Mouse (Mus musculus): ENCODE data around the gene Cc2d1a.

The Cc2d1a gene

DNA sequence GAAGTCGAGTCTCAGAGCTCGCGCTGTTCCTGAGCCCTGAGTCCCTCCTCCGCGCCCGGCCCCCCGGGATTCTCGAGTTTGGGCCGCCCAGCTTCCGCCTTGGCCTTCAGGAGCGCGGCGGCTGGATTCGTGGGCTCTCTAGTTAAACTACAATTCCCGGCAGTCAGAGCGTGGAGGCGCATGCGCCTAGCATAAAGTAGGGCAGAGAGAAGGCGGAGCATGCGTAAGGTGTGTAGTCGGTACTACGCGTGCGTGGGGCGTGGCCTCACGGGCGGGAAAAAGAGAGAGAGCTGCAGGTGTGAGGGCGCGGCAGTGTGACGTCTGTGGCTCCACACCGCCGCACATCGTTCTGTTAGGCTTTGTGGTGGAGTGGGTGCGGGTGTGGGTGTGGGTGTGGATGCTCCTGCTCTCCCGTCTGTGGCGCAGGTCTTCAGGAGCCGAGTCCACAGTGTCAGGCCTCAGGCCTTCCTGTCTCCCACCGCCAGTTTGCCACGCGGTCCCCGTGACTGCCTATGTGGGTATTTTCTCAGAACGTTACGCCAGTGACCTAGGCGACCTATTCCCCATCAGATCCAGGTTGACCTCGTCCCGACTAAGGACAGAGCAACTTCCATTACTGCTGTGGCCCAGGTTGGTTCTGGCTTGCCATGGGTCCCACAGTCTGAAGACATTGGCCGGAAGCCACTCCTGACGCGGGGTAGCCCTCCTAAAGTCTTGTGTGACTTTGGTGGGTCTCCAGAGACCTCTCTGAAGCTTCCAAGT lies at the start of gene Cc2d1a, which contains the start of gene 4930432K21Rik:
Cc2d1a (minus strand) TSS at position 168 of the 762 bp plus-strand sequence.
4930432K21Rik (plus strand) TSS at position 257 of the 762 bp plus-strand sequence.
- peak; percentile 85 for DNase-seq (ENCODE audit: extremely low spot score, low spot score)

DNA sequence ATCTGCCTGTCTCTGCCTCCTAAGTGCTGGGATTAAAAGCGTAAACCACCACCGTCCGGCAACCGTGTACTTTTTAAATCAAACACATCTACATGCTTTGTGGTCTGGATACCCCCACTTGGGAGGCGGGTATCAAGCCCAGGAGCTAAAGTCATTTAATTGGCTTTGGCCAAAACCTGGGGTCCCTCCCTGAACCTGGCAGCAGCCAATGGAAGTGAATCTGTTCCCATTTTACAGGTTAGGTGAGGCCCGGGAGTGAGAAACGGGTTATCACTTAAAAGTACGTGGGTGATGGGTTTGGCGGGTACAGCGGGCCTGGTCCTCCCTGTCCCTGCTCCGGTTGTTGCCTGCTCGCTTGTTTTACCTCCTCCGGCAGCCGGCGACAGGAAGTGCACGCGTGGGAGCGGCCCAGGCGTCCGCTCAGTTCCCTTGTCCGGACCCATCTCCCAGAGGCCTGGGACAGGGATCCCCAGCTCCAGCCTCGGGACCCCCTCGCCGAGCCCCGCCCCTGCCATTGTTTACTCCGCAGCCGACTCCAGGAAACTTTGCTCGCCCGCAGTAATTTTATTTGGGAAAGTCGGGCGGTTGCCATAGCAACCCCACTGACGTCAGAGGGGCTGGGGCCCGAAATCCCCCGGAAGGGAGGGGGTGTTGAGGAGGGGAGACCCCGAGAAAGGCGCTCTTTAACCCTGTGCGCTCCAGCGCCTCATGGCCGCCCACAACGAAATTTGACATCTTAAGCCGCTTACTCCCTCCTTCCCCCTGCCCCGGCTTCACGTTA lies 49.6 kb upstream of the Cc2d1a start:
- peak; percentile 96 for DNase-seq (ENCODE audit: extremely low spot score, low spot score)

DNA sequence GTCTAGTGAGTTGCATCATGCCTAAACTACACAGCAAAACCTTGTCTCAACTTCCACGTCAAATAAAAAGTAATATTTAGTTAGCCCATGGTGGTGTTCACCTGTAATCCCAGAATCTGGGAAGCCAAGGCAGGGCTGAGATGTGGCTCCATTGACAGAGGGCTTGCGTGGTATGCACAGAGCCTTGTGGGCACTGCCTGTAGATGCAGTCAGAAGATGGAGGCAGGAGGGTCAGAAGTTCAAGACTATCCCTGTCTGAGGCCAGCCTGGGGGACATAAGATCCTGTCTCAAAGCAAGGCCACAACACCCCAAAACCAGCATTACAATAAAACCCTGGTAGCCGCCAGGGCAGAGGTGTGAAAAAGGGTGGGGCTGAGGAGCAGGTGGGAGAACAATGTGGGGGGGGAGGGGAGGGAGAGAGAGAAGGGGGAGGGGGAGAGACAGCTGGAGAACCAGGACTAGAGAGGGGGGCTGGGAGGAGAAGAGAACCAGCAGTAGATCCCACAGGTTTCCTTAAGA lies 46.5 kb upstream of the Cc2d1a start:
- no peak for DNase-seq (ENCODE audit: extremely low spot score, low spot score)

DNA sequence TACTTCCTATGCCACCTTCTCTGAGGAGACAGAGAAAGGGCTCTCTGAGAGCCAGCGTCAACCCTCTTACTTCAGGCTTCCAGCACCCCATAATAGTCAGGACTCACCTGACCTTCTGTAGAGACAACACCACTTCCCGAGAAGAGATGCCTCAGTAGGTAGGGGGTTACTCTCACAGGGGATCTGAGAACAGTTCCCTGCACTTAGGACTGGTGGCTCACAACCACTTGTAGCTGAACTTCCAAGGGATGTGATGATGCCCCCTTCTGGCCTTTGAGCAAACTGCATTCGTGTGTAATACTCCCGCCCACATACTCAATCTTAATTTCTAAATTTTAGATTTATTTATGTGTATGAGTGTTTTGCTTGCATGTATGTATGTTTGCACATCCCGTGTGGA lies 45.8 kb upstream of the Cc2d1a start:
- DNase-seq (ENCODE audit: extremely low spot score, low spot score): no peak

DNA sequence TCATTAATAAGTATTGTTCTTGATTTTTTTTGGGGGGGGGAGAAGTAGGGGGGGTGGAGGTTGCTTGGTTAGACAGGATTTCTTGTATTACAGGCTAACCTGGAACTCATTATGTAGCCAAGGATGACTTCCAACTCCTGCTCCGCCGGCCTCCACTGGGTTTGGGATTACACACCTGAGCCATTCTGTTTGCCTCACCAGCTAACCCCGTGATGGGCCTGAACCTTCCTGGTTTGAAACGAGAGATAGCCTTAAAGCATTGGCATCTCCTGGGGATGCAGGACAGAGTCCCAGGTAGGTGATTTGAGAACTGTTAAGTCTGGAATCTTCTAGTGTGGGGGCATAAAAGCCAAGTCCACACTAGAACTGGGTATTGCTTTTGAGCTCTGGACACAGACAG lies 45.4 kb upstream of the Cc2d1a start:
- no peak for DNase-seq (ENCODE audit: extremely low spot score, low spot score)

DNA sequence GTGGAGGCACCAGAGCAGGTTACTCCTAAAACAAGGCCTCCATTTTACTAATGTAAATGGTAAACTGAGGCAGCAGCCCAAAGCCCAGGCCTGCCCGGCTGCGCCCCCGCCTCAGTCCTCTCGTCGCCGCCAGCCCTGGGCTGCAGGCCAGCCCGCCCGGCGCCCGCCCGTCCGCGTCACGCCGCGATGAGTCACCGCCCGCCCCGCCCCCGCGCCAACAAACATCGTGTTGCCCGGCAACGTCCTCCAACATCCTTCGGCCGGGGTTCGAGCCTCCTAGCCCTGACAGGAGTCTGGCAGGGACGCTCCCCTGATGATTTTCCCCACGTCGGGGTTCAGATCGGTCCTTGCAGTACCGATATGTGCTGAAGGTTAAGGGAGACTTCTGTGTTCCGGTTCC lies 44.8 kb upstream of the Cc2d1a start:
- DNase-seq (ENCODE audit: extremely low spot score, low spot score): peak; percentile 78

DNA sequence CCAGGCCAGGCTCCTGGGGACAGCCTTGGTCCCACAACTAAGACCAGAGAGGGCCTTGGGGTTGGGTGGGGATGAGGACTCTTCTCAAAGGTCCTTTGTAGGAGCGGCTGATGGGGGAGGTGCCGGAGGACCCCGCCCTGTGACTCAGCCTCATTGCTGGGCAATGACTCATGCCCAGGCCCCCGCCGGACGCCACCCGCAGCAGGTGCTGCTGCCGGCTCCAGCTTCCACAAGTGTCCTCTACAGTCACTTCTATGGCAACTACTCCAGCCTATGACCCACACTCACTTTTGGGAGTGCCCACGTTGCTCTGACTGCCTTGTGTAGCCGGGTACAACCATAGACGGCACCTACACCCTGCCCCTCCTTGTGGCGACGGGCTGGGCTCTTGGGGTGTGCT lies 44.3 kb upstream of the Cc2d1a start:
- DNase-seq (ENCODE audit: extremely low spot score, low spot score): peak; percentile 30

DNA sequence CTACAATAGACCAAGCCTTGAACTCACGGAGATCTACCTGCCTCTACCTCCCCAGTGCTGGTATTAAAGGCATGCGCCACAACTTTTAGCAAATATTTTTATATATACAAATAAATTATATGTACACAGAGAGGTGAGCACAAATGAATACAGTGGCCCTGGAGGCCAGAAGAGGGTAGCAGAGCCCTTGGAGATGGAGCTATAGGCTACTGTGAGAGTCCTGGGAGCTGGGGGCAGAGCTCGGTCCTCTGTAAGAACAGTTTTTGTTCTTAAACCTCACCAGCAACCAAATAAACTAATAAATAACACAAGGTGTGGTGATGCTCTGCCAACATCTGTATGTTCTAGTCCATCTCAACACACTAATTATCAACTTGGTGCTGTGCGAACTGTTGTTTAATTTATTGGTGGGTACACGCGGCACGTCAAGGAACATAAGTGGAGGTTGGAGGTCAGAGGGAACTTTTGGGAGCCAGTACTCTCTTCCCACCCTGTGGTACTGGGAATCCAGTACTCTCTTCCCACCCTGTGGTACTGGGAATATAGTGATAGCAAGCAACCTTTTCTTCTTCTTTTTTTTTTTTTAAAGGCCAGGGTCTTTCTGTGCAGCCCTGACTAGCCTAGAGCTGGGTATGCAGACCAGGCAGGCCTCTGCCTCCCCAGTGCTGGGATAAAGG lies 42.6 kb upstream of the Cc2d1a start:
- no peak for DNase-seq (ENCODE audit: extremely low spot score, low spot score)

DNA sequence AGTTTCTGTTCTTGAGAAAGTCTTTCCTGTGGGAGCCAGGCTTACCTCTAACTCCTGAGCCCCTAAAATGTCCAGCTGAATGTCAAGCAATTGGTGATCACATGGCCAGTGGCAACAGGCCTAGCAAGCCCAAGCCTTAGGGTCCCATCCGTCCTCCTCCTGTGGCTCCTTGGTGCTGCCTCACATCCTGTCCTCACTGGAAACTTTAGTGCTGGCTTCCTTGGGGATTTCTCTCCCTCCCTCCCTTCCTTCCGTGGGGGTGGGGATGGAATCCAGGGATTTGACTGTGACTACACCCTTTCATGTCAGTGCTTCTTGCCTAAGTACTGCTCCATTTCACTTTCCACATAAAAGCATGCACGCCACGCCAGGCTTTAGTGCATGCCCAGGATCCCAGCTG lies 41.9 kb upstream of the Cc2d1a start:
- no peak for DNase-seq (ENCODE audit: extremely low spot score, low spot score)

DNA sequence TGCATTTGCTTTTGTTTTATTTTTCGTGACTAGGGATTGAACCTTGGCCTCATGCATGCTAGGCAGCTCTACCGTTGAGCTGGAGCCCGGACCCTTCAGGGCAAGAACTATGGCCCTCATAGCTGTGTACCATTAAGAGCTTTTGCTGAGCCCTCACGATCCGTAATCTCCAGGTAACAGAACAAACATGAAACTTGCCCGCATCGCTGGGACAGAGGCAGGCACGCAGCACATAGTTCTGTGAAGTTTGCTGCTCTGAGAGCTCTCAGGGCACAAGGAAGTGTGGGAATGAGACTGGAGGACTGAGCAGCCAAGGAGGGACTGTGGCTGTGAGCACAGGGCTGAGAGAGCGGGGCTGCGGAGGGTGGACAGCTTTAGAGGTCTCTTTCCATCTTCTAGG lies 40.9 kb upstream of the Cc2d1a start:
- DNase-seq (ENCODE audit: extremely low spot score, low spot score): no peak

DNA sequence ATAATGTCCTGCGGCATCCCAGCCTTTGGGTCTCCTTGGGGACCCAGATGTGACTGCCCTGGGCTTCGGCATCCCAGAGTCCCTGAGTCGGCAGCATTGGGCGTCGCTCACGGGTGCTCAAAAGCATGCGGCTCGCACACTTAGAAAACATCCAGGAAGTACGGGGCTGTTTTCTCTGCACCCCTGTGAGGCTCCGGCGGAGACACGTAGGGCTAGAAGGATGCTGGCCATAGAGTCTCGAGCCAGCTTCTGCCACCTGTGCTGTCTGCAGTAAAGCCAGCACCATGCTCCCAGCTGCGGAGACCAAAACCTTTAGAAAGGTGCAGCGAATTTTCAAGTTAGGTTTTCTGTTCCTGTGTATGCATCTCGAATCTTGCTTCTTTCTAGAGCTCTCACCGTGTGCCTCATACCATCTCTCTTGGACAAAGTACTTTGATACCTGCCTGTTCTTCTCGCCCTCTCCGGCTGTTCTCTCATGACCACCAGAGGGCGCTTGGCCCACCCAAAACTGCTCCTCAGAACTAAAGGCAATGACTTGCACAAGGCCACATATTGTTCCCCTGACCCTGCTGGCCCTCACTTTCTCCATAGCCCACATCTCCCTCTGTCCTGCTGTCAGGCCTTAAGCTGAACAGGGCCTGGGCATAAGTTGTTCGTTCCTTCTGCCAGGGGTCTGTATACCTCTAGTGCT lies 39.5 kb upstream of the Cc2d1a start:
- DNase-seq (ENCODE audit: extremely low spot score, low spot score): peak; percentile 76

DNA sequence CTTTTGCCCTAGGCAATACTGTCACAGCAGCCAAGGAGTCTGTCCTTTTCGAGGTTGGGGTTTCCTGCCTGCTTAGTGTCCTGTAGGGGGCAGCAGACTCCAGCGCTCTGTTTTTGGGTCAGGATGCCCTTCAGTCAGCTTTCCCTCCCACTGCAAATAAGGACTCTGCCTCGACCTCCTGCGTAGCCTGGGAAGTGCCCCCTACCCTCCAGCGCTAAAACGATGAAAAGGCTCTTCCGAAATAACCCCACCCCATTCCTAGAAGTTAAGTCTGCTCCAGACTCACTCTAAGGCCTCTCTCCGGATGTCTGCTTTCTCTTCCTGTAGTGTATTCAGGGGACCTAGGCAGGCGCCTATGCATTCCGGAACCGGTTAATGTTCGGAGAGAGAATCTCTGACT lies 38.8 kb upstream of the Cc2d1a start:
- peak; percentile 81 for DNase-seq (ENCODE audit: extremely low spot score, low spot score)

DNA sequence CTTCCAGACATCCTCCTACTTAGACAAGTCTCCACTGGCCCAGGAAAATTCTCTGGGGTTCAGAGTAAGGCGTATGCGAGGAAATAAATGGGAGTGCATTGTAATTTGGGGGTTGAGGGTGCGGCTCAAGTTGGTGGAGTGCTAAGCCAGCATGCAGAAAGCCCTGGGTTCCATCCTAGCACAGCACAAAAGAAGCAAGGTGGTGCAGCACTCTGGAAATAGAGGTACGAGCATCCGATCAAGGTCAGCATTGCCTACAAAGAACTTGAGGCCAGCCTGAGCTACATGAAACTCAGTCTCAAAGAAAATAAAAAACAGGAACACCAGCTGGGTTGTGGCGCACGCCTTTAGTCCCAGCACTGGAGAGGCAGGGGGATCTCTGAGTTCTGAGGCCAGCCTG lies 37.4 kb upstream of the Cc2d1a start, which contains the start of gene Nanos3:
Nanos3 (minus strand) TSS at position 101 of the 400 bp plus-strand sequence.
- no peak for DNase-seq (ENCODE audit: extremely low spot score, low spot score)

DNA sequence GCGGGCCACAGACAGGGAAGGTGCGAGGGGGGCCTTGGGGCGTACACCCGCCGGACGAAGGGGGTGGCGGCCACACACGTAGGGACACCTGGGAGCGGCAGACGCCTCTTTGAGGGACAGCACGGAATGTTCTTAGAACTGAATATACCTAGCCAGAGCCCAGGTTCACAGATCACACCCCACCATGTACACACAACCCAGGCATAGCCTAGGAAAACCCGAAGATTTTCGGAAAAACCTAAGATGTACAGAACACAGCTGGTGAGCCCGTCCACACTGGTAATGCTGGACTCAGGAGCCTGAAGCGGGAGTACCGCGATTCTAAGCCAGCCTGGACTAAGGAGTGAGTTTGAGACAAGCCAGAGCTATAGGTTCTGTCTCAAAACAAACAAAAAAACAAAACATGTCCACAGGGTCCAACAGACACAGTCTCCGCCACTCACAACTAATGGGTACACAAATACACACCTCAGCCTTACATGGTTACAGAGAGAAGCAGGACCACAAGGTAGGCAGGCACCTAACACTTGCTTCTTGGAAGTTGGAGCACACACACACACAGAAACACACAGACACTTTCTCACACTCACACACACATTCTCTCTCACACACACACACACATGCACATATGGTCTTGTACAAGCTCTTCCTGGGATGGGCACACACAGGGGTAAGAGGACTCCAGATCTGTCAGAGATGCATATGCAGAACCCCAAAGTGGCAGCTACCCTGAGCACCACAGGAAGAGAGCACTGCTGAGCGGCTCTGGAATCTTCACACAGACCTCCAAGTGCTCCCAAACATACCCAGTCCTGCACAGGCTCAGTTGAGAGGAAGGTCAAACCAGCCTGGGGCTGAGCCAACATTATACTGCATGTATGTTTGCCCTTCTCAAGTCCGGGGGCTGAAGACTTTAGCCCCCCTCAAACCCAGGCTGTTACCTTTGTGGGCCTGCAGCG lies 36.6 kb upstream of the Cc2d1a start:
- no peak for DNase-seq (ENCODE audit: extremely low spot score, low spot score)

DNA sequence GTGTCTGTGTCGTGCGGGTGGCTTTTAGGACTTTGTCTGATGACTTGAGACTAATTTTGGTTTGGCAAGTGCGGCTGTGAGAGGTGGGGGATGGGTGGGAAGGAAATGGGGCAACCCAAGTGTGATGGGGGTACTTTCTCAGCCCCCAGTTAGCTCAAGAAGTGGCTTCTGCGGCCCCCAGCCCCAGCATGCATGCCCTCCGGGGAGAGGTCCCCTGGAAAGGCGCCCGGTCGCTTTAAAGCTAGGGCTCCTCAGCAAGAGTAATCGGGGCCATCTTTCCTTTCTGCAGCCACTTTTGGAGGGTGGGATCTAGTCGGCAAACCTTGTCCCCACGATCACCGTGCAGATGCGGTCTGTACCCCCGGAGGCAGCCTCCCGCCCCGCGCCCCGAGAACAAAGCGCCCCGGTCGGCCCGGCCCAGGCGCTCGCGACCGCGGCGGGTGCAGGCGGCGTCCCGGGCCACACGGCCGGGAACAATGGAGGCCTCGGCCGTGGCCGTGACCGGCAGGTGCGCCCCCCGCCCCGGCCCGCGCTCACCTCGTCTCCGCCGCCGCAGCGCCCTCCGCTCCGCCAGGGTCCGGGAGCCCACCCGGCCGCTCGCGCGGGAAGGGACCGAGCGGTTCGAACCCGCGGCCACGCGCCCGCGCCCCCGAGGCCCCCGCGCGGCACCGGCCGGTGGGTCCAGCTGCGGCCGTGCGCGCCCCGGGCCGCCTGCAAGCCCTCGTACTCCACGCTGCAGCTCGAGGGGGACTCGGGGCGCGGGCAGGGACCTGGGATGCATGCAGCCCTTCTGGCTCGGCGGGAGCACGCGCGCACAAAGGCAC lies 35.7 kb upstream of the Cc2d1a start:
- DNase-seq (ENCODE audit: extremely low spot score, low spot score): peak; percentile 74

DNA sequence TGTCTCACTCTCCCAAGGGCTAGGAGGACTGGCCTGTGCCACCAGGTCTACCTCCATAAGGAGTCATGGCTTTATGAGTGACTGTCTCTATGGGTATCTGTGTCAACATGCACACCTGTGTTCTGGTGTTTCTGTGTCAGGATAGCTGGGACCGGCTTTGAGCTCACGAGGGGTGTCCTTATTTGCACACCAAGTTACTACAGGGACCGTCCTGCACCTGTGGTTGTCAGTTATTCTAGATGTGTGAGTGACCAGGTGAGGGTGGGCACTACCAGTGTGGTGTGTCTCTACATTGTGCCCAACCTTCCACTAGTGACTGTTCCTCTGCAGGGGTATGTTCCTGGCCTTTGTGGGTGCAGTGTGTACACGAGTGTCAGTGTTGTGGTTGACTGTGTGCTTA lies 35.1 kb upstream of the Cc2d1a start:
- no peak for DNase-seq (ENCODE audit: extremely low spot score, low spot score)

DNA sequence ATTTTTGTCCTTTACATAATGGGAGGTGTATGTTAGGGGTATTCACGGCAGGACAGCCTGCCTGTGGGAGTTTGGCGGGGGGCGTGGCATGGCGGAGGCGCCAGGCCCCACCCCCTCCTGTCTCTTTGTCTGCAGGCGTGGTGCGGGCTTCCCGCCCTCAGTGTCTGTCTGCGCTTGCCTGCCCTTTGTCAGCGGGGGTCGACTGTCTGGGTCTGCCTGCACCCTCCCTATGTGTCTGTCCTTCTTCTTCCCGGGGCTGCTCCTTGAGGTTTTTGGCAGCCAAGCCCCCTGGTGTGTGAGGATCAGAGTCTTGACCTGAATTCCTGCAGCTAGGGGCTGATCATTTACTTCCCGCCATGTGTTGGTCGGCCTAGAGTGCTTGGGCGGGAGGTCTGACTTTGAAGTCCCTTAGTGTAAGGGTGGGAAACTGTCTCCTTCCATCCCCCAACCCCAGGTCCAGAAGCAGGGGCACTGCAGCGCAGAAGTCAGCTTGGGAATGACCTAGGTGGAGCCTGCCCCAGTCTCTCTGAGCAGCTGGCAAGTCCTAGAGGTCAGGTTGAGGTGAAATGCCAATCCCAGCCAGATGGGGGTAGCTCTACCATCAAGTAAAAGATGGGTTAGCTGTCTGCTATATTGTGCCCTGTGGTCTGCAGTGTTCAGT lies 32.9 kb upstream of the Cc2d1a start:
- peak; percentile 89 for DNase-seq (ENCODE audit: extremely low spot score, low spot score)

DNA sequence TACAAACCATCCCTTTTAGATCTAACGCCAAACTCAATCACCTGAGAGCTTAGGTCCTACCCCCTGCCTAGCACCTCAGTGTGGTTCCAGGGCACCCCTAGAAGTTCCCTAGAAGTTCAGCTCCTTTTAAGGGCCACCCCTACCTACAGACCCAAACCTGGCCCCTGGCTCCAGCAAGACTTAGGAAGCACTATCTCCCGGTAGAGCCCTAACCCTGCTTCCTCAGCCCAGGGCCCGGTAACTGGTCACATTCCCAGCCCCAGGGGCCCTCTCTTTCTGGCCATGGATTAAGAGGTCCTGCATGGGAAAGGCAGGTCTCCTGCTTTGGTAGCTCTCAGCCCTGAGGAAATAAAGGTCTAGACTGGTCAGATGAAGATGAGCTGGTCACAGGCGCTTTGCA lies 32.2 kb upstream of the Cc2d1a start:
- peak; percentile 53 for DNase-seq (ENCODE audit: extremely low spot score, low spot score)

DNA sequence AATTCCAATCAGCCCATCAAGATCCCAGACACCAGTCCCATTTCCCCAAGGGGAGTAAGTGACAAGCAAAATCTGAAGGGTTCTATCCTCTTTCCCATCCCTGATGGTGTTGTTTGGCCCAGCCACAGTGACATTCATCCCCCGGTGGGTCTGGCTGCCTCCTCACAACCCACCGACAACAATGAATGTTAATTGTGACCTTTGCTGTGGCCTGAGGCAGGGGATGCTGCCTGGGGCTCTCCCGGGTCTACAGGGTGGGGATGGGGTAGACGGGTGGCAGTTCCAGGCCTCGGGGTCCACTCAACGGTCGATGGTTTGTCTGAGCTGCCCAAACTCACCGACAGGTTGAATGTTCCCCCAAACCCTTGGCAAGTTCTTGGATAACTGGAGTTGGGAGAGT lies 30.9 kb upstream of the Cc2d1a start:
- DNase-seq (ENCODE audit: extremely low spot score, low spot score): no peak
